Comparison of ENCODE assay signal across 1 mouse cellular context in the genomic region with DNA sequence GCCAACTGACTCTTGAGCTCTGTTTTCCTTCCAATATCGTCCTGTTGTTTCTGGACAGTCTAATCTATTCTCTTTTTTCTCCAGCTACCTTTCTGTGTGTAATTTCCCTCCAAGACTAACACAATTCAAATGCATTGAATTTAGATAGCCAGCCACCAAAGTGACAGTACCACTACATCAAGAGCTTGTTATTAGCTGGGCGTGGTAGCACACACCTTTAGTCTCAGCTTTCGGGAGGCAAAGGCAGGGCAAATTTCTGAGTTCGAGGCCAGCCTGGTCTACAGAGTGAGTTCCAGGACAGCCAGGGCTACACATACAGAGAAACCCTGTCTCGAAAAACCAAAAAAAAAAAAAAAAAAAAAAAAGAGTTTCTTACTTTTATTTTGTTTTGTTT.
A peak's percentile ranks its signal among the peaks of the same experiment; 100 is the strongest.
TF ChIP-seq lines count a peak whose summit lies in the region.

No protein-coding gene starts in this region.

TF ChIP-seq in MEL, 35 proteins besides CTCF, POLR2A, EP300 and RAD21:
- peak; percentile 98 for TF ChIP-seq TBP (IDR thresholded peaks at IDR 0.05; ENCODE audit: low read depth, low read length)
